Mouse (Mus musculus): ENCODE measurements around the gene Uhmk1.

DNA sequence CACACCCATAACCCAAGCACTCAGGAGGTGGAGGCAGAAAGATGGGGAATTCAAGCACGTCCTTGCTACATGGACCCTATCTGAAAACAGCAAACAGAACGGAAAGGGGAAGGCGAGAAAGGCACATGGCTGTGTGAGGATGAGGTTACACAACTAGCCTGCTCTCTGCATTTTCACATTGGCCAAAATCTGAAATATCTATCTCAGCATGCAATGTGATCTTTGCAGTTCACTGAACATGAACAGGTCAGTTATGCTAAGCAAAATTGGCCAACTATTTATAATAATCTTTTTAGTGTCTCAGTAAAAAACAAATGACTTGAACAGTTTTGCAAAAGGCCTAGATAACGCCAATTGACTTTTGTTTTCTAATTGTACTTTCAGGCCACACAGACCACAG is 65.4 kb downstream of the Uhmk1 start:
- TF ChIP-seq CTCF (IDR thresholded peaks at IDR 0.05; ENCODE audit: low read depth) (no peak), EP300 (IDR thresholded peaks at IDR 0.05; ENCODE audit: low read depth) (no peak)
